ENCODE assay signal across 8 mouse cellular contexts in the genomic region with DNA sequence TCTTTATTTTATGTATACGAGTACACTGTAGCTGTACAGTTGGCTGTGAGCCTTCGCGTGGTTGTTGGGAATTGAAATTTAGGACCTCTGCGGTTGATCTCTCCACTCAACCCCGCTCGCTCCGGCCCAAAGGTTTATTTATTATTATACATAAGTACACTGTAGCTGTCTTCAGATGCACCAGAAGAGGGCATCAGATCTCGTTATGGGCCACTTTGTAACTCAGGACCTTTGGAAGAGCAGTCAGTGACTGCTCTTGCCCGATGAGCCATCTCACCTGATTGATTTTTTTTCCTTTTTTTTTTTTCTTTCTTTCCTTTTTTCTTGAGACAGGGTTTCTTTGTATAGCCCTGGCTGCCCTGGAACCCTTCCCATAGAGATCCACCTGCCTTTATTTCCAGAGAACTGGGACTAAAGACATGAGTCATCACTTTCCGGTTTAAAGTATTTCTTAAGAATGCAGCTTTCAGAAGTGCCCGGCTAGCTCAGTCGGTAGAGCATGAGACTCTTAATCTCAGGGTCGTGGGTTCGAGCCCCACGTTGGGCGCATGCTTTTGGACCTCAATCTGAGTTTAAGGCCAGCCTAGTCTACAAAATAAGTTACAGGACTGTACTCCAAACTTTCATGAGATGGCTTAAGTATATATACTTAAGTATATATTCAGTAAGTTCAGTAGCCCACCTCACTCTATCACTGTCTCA. TPM values are rescaled to one million over a fixed set of nuclear protein-coding genes. Genes with fewer than 3 reads are reported as not detected.
DNase-seq lines count a peak whose midpoint lies in the region; ATAC-seq and TF ChIP-seq lines count a peak whose summit lies in the region.

No protein-coding gene starts in this region.

- peaks cover 8% of the 10 kb centered on the region for H3K4me1 ChIP-seq in G1E (ENCODE audit: insufficient read depth, low read depth, low read length)
- H3K4me1 ChIP-seq in hindbrain, embryonic 16.5 days (ENCODE audit: control insufficient read depth, insufficient read depth, low read depth, low read length), result no peaks in the 10 kb centered on the region
- H3K4me1 ChIP-seq in liver, embryonic 12.5 days, result peaks cover 49% of the 10 kb centered on the region

- no peak overlapping the region for H3K4me3 ChIP-seq in G1E (ENCODE audit: low read depth, low read length)
- no peak overlapping the region for H3K4me3 ChIP-seq in hindbrain, embryonic 16.5 days (ENCODE audit: low read length)
- peak overlapping the region; percentile 46 for H3K4me3 ChIP-seq in liver, embryonic 12.5 days

- peak; percentile 35 to 53 for DNase-seq in left cerebral cortex, adult 18-20 months (ENCODE audit: low spot score in 2 of 2)
- no peak for DNase-seq in left cerebral cortex, postnatal 4 days
- no peak for DNase-seq in G1E (ENCODE audit: low spot score)
- DNase-seq in embryo, embryonic 10 days (ENCODE audit: low spot score), result peak; percentile 85
- DNase-seq in thymus, postnatal 4 days, result peak; percentile 58
- no peak for DNase-seq in cerebellum, adult 11-12 months

- no peak for TF ChIP-seq CTCF in G1E (IDR thresholded peaks at IDR 0.05; ENCODE audit: low read depth, low read length)

- H3K4me2 ChIP-seq in hindbrain, embryonic 16.5 days (ENCODE audit: low read length), result peak overlapping the region; percentile 27
- peak overlapping the region; percentile 70 for H3K4me2 ChIP-seq in liver, embryonic 12.5 days

- WGBS in hindbrain, embryonic 16.5 days, result 7% methylated on average over 16 of the region's 16 CpGs
- WGBS in liver, embryonic 12.5 days (ENCODE audit: insufficient replicate concordance), result 6% methylated on average over 16 of the region's 16 CpGs

- no peaks in the 10 kb centered on the region for H3K9me3 ChIP-seq in G1E (replicated peaks)
- H3K9me3 ChIP-seq in hindbrain, embryonic 16.5 days (ENCODE audit: control insufficient read depth, low read length), result no peaks in the 10 kb centered on the region
- no peaks in the 10 kb centered on the region for H3K9me3 ChIP-seq in liver, embryonic 12.5 days (replicated peaks)

- H3K36me3 ChIP-seq in G1E (replicated peaks), result no peaks in the 10 kb centered on the region
- no peaks in the 10 kb centered on the region for H3K36me3 ChIP-seq in hindbrain, embryonic 16.5 days (ENCODE audit: control insufficient read depth, insufficient read depth, low read length)
- H3K36me3 ChIP-seq in liver, embryonic 12.5 days, result no peaks in the 10 kb centered on the region

- H3K27ac ChIP-seq in hindbrain, embryonic 16.5 days (ENCODE audit: low read depth, low read length), result no peak overlapping the region
- peak overlapping the region; percentile 93 for H3K27ac ChIP-seq in liver, embryonic 12.5 days

- H3K9ac ChIP-seq in hindbrain, embryonic 16.5 days (ENCODE audit: low read depth, low read length), result no peak overlapping the region
- H3K9ac ChIP-seq in liver, embryonic 12.5 days, result peak overlapping the region; percentile 48

- intact Hi-C loops in left cerebral cortex, postnatal 4 days (cut with DNase I), result no loop called here

- H3K27me3 ChIP-seq in G1E (ENCODE audit: insufficient read depth, low read length), result peaks cover 17% of the 10 kb centered on the region; the same call in 1 of the 2 replicates
- peaks cover 8% of the 10 kb centered on the region for H3K27me3 ChIP-seq in hindbrain, embryonic 16.5 days (replicated peaks; ENCODE audit: control insufficient read depth, insufficient read depth, low read length)
- peaks cover 22% of the 10 kb centered on the region for H3K27me3 ChIP-seq in liver, embryonic 12.5 days (replicated peaks)

- ATAC-seq in G1E (ENCODE audit: extremely low read depth, insufficient number of reproducible peaks, low FRiP score, poor library complexity, severe bottlenecking), result peak; percentile 34
- peak; percentile 61; the same call in 1 of the 2 replicates for ATAC-seq in hindbrain, embryonic 16.5 days
- peak; percentile 76 for ATAC-seq in liver, embryonic 12.5 days

RNA-seq across cellular contexts. Expression of a gene that starts 24.2 kb away (rescaled TPM):
- not detected for total RNA-seq in left cerebral cortex, adult 18-20 months (2021)
- total RNA-seq in left cerebral cortex, postnatal 4 days (2021), result not detected
- not detected in 2 replicates for total RNA-seq in G1E (2014; fragmentation: Nextera tagmentation)
- total RNA-seq in G1E (2017), result 0.27 TPM in 1 of 2 replicates, not detected in the other
- not detected in 2 replicates for polyA plus RNA-seq in G1E (2012)
- polyA plus RNA-seq in hindbrain, embryonic 16.5 days (2015; fragmentation: Nextera tagmentation; extraction: Ambion mirVana), result not detected in 2 replicates
- not detected in 2 replicates for polyA plus RNA-seq in liver, embryonic 12.5 days (2016; fragmentation: Nextera tagmentation; extraction: Ambion mirVana)

Comparison
In these comparisons a context has a peak if more than half of its experiments do, and no peak if none do; other contexts are left out.
1. DNase-seq: peak in left cerebral cortex, adult 18-20 months (2 of 2), embryo, embryonic 10 days (single experiment) and thymus, postnatal 4 days (single experiment); none in left cerebral cortex, postnatal 4 days (single experiment), G1E (single experiment) and cerebellum, adult 11-12 months (single experiment).
2. Peak in every context shown above with its lines, with median percentiles within 50 percentile points of each other: ATAC-seq.